Mouse (Mus musculus): Measurements from ENCODE around the gene Cope.

DNA sequence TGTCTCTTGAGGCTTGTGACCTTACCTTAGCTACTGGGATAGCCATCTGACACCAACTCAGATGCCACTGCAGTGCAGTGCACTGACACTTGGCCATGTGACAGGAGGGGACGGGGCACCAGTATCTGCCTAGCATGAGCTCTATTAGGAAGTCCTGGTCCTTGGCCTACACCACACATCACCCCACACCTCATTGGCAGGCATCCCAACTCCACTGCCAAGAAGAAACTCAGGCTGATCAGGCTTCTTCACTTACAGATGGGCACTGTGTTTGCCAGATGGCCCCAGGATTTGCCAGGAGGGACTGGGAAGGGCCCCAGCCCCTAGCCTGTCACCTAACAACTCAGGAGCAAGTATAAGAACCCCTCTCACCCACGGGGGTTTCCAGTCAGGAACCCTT lies 11.1 kb downstream of the Cope start:
- TF ChIP-seq CTCF (conservative IDR thresholded peaks at IDR 0.05; ENCODE audit: low read length) = no peak
- no peak for TF ChIP-seq NANOG (IDR thresholded peaks at IDR 0.05; ENCODE audit: borderline replicate concordance, low read length)
